Mouse (Mus musculus) hindbrain, embryonic 11.5 days (tissue): ENCODE results near the gene Zfhx3. TPM values are rescaled to one million over a fixed set of nuclear protein-coding genes. Genes with fewer than 3 reads are reported as not detected.

Source experiments
- ATAC-seq: fragments of 200-750 bp; cut with Nextera tagmentation; 2 replicates; pipeline ENCODE4 v1.8.0; 2017; ENCODE audit warnings: mild to moderate bottlenecking, moderate TSS enrichment, moderate library complexity; ENCODE audit not compliant: low FRiP score
- DNase-seq: peaks from one replicate; pipeline ENCODE4 v3.0.0-alpha.2; 2015; ENCODE audit warnings: low spot score
- H3K27ac ChIP-seq: fragments of 300-500 bp; sonication (generic); 2 replicates; pipeline ENCODE4 v1.5.1; 2014; ENCODE audit warnings: mild to moderate bottlenecking, low read depth, low read length
- H3K27me3 ChIP-seq: fragments of 300-500 bp; sonication (generic); 2 replicates; pipeline ENCODE4 v1.6.1; 2014; ENCODE audit warnings: mild to moderate bottlenecking, low read length, moderate library complexity, mixed read lengths; ENCODE audit not compliant: control insufficient read depth, insufficient read depth
- H3K36me3 ChIP-seq: fragments of 300-500 bp; sonication (generic); 2 replicates; pipeline ENCODE4 v1.6.1; 2014; ENCODE audit warnings: mild to moderate bottlenecking, low read length, moderate library complexity, mixed read lengths; ENCODE audit not compliant: control insufficient read depth, insufficient read depth
- H3K4me1 ChIP-seq: fragments of 300-500 bp; sonication (generic); replicated peaks from 2 replicates; pipeline ENCODE4 v1.6.1; 2014; ENCODE audit warnings: low read length, mixed read lengths; ENCODE audit not compliant: control insufficient read depth, insufficient read depth
- H3K4me2 ChIP-seq: fragments of 300-500 bp; sonication (generic); replicated peaks from 2 replicates; pipeline ENCODE4 v1.6.1; 2014; ENCODE audit warnings: mild to moderate bottlenecking, low read depth, low read length
- H3K4me3 ChIP-seq: fragments of 300-500 bp; sonication (generic); 2 replicates; pipeline ENCODE4 v1.5.1; 2014; ENCODE audit warnings: low read depth, low read length
- H3K9ac ChIP-seq: fragments of 300-500 bp; sonication (generic); 2 replicates; pipeline ENCODE4 v1.6.1; 2014; ENCODE audit warnings: low read depth, low read length
- H3K9me3 ChIP-seq: fragments of 300-500 bp; sonication (generic); 2 replicates; pipeline ENCODE4 v1.6.1; 2016; ENCODE audit warnings: low read length; ENCODE audit not compliant: control insufficient read depth
- WGBS: fragments of 180-500 bp; shearing (Covaris S2); extraction: QIAGEN DNeasy Blood & Tissue Kit; methylation state at CpG from one replicate; pipeline ENCODE4 v1.1.7; 2014; 5-methylcytosine and 5-hydroxymethylcytosine counted together
- polyA plus RNA-seq: library from polyadenylated mRNA; unstranded; fragments of >200 nt; fragmentation: Nextera tagmentation; extraction: Ambion mirVana; gene quantifications from 2 replicates; pipeline ENCODE4 v1.2.1, GENCODE M21; 2014

The Zfhx3 gene
- polyA plus RNA-seq, 1 experiment from 2014 or later, result 47.1 TPM

- no peak for DNase-seq
- Histone ChIP-seq H3K4me3 (no peak overlapping the region), H3K9ac (no peak overlapping the region), H3K27ac (no peak overlapping the region), H3K4me1 (peaks cover 5% of the 10 kb centered on the region; the same call in 1 of the 2 replicates), H3K9me3 (no peaks in the 10 kb centered on the region), H3K36me3 (no peaks in the 10 kb centered on the region), H3K4me2 (no peak overlapping the region), H3K27me3 (no peaks in the 10 kb centered on the region)
- WGBS, result 62% methylated on average over 3 of the region's 3 CpGs
- no peak for ATAC-seq
Measured at GRCm38 (mm10) chr8:108220511-108220910, 278.1 kb downstream of the Zfhx3 start.

GRCm38 (mm10) chr8:108222091-108222490, 279.6 kb downstream of the Zfhx3 start:
- WGBS, result 85% methylated on average over 2 of the region's 2 CpGs
- Histone ChIP-seq H3K9ac (no peak overlapping the region), H3K9me3 (no peaks in the 10 kb centered on the region), H3K4me3 (no peak overlapping the region), H3K27me3 (no peaks in the 10 kb centered on the region), H3K4me1 (peaks cover 5% of the 10 kb centered on the region; the same call in 1 of the 2 replicates), H3K27ac (no peak overlapping the region), H3K4me2 (no peak overlapping the region), H3K36me3 (no peaks in the 10 kb centered on the region)
- no peak for ATAC-seq
- no peak for DNase-seq

DNA sequence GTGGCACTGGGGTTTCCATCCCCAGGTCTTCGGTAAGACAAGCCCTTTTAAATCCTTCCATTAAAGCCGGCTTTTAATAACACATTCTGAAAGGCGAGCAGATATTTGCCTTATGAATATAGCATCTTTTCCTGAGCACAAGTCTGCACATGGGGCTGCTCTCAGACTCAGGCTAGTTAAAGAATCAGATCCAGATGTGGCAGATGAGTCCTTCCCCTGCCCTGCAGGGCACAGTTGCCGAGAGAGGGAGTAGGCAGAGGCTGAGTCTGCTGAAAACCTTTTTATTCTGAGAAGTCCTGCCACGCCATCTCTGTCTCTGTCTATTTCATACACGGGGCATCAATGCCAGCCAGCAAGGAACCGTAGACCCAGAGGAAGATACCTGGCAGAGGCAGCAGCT, 289.9 kb downstream of the Zfhx3 start:
- H3K4me1 ChIP-seq, result no peaks in the 10 kb centered on the region; the same call in 1 of the 2 replicates
- DNase-seq (no peak), ATAC-seq (no peak)
- H3K4me3 ChIP-seq, result no peak overlapping the region
- H3K9ac ChIP-seq, result no peak overlapping the region; the same call in 1 of the 2 replicates
- H3K27me3 ChIP-seq, result peaks cover 2% of the 10 kb centered on the region; the same call in 1 of the 2 replicates
- 75% methylated on average over 7 of the region's 7 CpGs for WGBS
- H3K27ac ChIP-seq, result no peak overlapping the region
- no peak overlapping the region for H3K4me2 ChIP-seq
- no peaks in the 10 kb centered on the region for H3K9me3 ChIP-seq
- H3K36me3 ChIP-seq, result no peaks in the 10 kb centered on the region

DNA sequence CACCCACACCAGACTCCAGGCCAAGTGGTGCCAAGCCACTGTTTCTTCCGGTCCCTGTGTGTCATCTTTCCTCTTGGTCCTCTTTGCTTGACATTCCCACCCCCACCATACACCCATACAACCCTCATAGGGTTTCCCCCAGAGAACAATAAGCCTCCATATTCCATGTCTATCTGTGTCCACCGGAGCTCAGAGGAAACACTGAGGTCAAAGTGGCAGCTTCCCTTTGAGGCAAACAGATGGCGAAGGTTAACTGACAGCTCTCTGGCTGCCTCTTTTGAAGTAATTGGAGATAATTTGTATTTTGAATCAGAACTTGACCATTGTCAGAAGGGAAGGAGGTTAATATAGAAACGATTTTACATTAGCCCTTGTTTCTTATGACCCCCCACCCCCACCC, 292.0 kb downstream of the Zfhx3 start:
- Histone ChIP-seq H3K27me3 (peaks cover 2% of the 10 kb centered on the region; the same call in 1 of the 2 replicates), H3K9me3 (no peaks in the 10 kb centered on the region), H3K36me3 (no peaks in the 10 kb centered on the region), H3K9ac (no peak overlapping the region), H3K4me3 (no peak overlapping the region), H3K27ac (no peak overlapping the region), H3K4me2 (no peak overlapping the region), H3K4me1 (no peaks in the 10 kb centered on the region; the same call in 1 of the 2 replicates)
- no peak for DNase-seq
- no peak for ATAC-seq
- WGBS, result 39% methylated on average over 4 of the region's 4 CpGs

- 71% methylated on average over 8 of the region's 8 CpGs for WGBS
- no peak overlapping the region for H3K4me3 ChIP-seq
- no peak overlapping the region for H3K9ac ChIP-seq
- H3K27ac ChIP-seq, result no peak overlapping the region
- H3K4me2 ChIP-seq, result no peak overlapping the region
- no peak for DNase-seq
- no peaks in the 10 kb centered on the region for H3K9me3 ChIP-seq
- no peak for ATAC-seq
- H3K4me1 ChIP-seq, result no peaks in the 10 kb centered on the region; the same call in 1 of the 2 replicates
- peaks cover 2% of the 10 kb centered on the region; the same call in 1 of the 2 replicates for H3K27me3 ChIP-seq
- H3K36me3 ChIP-seq, result no peaks in the 10 kb centered on the region
Measured at GRCm38 (mm10) chr8:108236715-108237114, 294.3 kb downstream of the Zfhx3 start.

- Histone ChIP-seq H3K27ac (no peak overlapping the region), H3K27me3 (no peaks in the 10 kb centered on the region), H3K4me3 (no peak overlapping the region), H3K9me3 (no peaks in the 10 kb centered on the region), H3K9ac (no peak overlapping the region), H3K4me2 (no peak overlapping the region), H3K4me1 (peaks cover 2% of the 10 kb centered on the region; the same call in 1 of the 2 replicates), H3K36me3 (no peaks in the 10 kb centered on the region)
- 93% methylated on average over 5 of the region's 5 CpGs for WGBS
- ATAC-seq, result no peak
- DNase-seq, result no peak
Measured at GRCm38 (mm10) chr8:108239531-108239930, 297.1 kb downstream of the Zfhx3 start.

DNA sequence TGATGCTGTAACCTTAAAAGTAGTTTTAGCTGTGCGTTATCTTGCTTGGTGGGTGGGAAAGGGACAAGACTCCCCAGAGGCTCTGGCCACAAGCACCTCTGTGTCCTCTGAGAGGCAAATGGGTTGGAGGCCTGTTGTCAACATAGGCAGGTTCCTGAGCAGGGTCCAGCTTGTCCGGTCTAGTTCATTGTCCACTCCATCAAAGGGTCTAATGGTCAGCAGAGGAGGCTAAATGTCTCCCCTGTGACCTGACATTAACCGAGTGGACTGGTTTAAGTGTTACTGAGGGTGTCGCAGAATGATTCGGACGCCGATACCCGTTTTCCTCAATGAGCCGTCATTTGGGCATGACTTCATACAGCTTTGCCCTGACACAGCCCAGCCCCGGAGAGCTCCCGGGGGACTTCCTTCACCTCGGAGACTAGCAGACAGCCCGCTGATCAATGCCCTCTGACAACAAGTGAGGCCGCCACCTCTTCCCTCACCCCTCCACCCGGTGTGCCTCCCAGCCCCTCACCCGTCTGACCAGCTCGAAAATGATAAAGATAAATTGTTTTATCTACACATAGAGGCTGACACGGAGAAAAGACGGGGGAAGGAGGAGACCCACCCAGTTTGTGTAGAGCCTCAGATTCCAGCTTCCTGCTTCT, 298.7 kb downstream of the Zfhx3 start:
- ATAC-seq, result peak; percentile 47; the same call in 1 of the 2 replicates
- Histone ChIP-seq H3K4me2 (peak overlapping the region; percentile 23), H3K27me3 (no peaks in the 10 kb centered on the region), H3K27ac (0 out of 2 replicates have a peak overlapping the region, but pooled peaks have one; percentile 30), H3K9ac (no peak overlapping the region), H3K4me1 (peaks cover 2% of the 10 kb centered on the region), H3K9me3 (no peaks in the 10 kb centered on the region), H3K4me3 (no peak overlapping the region), H3K36me3 (no peaks in the 10 kb centered on the region)
- DNase-seq, result peak; percentile 67
- WGBS, result 18% methylated on average over 19 of the region's 19 CpGs

- no peak overlapping the region for H3K27ac ChIP-seq
- no peaks in the 10 kb centered on the region for H3K9me3 ChIP-seq
- H3K4me1 ChIP-seq, result peaks cover 6% of the 10 kb centered on the region
- H3K36me3 ChIP-seq, result no peaks in the 10 kb centered on the region
- DNase-seq (no peak), ATAC-seq (no peak)
- H3K27me3 ChIP-seq, result no peaks in the 10 kb centered on the region
- 40% methylated on average over 9 of the region's 9 CpGs for WGBS
- no peak overlapping the region for H3K4me2 ChIP-seq
- no peak overlapping the region for H3K9ac ChIP-seq
- no peak overlapping the region for H3K4me3 ChIP-seq
Measured at GRCm38 (mm10) chr8:108243270-108243669, 300.8 kb downstream of the Zfhx3 start.
